Mouse (Mus musculus) lung, adult 2 months (tissue): ENCODE measurements at regions not wholly inside any gene's neighbourhood (a gene's known extent, or its start where the extent isn't known, plus 50 kb on each side); places are given as distances from the start of the nearest gene placed in this dataset.

Experiments
- CTCF ChIP-seq: fragments of 200-500 bp; IDR thresholded peaks from 2 replicates; pipeline ENCODE4 v1.5.1; 2011; ENCODE audit warnings: mild to moderate bottlenecking, low read length, control low read depth; ENCODE audit not compliant: insufficient read depth
- POLR2A ChIP-seq: fragments of 200-500 bp; IDR thresholded peaks from 2 replicates; pipeline ENCODE4 v1.6.1; 2011; ENCODE audit warnings: low read depth, mild to moderate bottlenecking, control low read depth, low read length, borderline replicate concordance; ENCODE audit errors: extremely low read depth

DNA sequence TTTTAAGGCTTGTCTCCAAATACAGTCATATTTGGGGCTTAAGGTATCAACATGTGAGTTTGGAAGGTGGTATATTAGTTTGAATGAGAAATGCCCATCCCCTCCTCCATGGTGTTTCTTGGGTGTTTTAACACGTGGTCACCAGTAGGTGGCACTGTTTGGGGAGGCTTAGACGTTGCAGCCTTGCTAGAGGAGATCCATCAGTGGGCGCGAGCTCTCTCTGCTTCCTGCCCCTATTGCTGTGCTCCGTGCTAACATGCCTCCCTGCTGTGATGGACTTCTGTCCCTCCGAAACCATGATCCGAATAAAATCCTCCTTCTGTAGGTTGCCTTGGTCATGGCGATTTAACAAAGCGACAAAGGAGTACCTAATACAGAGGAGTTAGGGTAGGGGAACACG, 183.3 kb downstream of the Barhl2 start:
- peak; percentile 57 for TF ChIP-seq CTCF
- TF ChIP-seq POLR2A, result no peak
